Mouse (Mus musculus) spleen, adult 12 weeks (tissue): ENCODE results near the gene Dennd5a.

ENCODE experiments used
- DNase-seq: peaks from one replicate; pipeline ENCODE4 v3.0.0; 2022; ENCODE audit warnings: low spot score

The Dennd5a gene

GRCm38 (mm10) chr7:109963707-109964106 is 3.4 kb upstream of the Dennd5a start:
- no peak for DNase-seq

GRCm38 (mm10) chr7:109962596-109962995 is 2.3 kb upstream of the Dennd5a start:
- no peak for DNase-seq

GRCm38 (mm10) chr7:109961570-109961969 is 1.3 kb upstream of the Dennd5a start:
- DNase-seq = no peak

DNA sequence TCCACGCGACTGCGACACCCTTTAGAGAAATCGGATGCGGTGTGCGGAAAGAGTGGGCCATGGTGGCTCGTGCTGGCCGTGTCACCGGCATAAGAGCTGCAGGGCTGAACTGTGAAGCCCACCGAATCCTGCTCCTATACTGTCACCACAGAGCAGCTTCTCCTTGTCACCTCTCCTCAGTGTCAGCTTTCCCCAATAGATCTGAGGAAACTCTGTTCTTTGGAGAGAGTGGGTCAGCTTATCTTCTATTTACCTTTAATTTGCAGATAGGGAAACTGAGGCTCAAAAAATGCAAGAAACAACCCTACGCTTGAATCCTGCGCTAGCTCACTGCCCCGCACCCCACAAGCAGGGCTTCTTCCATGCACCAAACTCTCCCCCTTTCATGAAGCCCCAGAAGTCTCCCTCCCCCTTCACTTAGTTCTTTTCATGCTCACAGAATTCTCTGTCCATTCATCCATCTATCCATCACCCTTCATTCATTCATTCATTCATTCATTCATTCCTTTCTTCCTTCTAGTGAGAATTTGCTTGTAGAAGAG is 414 bp upstream of the Dennd5a start:
- DNase-seq = peak; percentile 25

GRCm38 (mm10) chr7:109958843-109959715 is 1.2 kb downstream of the Dennd5a start:
- DNase-seq = no peak

DNA sequence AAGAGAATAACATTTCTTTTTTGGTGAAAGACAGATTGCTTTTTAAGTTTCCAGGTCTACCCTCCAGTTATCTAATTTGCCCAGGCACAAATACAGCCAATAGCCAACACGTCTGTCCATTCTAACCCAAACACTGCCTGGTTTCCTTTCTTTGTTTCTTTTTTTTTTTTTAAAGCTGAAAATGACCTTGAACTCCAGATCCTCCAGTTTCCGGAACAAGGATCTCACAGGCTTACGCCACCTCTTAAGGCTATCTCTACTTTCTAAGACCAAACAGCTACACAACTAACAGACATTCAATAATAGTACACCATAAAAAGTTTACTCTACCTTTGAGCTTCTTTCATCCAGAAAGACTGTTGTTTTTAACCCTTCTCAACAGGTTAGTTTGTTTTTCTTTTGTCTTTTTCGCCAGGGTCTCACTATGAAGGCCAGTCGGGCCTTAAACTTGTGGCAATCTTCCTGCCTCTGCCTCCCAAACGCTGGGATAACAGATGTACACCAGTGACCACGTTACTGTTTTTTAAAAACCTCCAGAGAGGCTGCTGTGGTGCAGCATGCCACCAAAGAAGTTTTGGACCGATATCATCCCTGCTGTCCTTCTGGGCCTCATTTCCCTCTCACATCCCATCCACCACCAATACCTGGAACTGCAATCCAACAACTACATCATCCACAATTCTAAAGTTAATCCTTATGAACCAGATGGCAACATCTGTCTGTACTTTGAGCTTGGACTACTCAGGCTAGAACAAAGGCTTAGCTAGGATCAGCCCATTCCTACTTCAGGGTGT is 2.1 kb downstream of the Dennd5a start:
- no peak for DNase-seq

DNA sequence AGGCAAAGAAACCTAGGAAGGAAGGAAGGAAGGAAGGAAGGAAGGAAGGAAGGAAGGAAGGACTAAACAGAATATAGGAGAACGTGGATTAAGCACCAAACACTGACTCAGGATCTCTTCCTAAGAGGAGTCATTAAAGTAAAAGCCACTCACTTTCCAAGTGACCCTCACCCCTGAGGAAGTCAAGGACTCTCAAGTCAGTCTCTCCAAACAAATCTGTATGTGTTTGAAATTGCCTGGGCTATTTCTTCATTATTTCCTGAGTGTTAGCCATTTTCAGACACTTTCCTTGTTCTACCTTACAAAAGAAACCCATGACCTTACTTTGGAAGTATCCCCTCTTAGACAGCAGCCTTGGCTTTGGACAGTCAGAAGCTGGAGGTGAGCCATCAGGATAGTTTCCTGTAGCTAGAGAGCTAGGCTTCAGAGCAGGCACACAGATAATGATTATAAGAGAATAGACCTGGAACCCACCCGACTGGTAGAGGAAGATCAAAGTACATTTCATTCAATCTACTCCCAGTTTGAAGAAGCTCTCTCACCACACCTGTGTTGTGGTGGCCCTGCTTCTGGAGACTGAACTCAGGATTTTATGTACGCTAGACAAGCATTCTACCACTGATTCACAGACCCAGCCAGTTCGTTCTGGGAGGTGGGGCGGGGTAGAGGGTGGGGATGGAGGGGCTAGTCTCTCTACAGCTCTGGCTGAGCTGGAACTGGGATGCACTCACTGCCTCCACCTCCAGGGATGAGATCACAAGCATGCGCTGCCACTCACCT is 5.5 kb downstream of the Dennd5a start:
- DNase-seq = no peak

- DNase-seq = no peak
Observed at GRCm38 (mm10) chr7:109951297-109951696, 9.0 kb downstream of the Dennd5a start.

DNA sequence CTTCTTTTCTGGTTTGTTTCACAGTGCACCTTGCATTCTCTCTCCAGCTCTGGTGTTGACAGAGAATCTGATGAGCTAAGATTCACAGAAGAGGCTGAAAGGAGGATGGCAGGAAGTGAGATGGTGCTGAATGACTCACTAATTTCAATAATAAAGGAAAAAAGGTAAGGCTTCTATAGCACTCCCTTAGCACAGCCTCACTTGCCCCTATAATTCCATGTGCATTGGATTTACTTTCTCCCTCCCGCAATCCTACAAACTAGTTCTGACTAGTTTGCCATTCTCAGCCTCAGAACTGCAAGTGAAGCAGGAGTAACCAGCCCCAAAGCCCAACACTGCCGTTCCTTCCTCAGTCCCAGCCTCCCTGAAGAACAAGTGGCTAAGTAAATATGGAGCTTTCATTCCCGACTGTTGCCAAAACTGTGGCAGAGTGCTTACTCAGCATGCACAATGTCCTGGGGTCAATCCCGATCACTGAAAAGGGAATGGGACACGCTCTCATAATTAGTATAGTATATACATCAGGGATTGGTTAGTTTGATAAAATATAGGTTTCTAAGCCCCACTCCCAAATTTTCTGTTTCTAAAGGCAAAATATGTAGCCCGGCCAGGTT is 15.7 kb downstream of the Dennd5a start:
- no peak for DNase-seq

DNA sequence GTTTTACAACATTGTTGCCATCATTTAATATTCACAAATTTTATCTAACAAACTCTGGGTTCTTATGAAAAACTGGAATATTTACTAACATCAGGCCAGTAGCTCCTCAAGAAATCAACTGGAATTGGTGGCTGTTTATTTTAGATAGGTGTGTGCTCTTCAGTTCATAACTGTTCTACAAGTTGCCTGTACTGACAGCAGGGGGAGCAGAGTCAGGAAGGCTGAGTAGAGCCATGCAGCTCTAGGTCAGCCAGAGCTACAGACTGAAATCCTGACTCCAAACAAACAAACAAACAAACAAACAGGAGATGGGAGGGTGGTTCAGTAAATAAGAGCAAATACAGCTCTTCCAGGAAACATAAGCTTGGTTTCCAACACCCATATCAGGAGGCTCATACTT is 30.6 kb downstream of the Dennd5a start:
- no peak for DNase-seq

GRCm38 (mm10) chr7:109928365-109928764 is 31.9 kb downstream of the Dennd5a start:
- no peak for DNase-seq

- DNase-seq = no peak
Observed at GRCm38 (mm10) chr7:109924965-109925364, 35.3 kb downstream of the Dennd5a start.

DNA sequence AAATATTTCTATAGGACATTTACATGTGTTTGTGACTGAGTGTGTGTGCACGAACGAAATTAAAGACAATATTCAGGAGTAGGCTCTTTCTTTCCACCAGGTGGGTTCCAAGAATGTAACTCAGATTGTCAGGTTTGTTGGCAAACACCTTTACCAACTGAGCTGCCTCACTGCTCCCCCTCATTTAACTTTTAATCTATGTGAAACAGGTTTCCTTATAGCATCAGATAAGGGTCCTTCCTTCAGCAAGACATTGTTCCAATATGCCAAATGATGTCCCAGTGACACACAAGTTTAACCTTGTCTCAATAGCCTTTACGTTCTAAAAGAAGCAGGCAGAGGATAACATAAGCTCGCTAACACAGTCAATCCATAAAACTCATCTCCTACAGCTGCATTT is 37.4 kb downstream of the Dennd5a start:
- no peak for DNase-seq

DNA sequence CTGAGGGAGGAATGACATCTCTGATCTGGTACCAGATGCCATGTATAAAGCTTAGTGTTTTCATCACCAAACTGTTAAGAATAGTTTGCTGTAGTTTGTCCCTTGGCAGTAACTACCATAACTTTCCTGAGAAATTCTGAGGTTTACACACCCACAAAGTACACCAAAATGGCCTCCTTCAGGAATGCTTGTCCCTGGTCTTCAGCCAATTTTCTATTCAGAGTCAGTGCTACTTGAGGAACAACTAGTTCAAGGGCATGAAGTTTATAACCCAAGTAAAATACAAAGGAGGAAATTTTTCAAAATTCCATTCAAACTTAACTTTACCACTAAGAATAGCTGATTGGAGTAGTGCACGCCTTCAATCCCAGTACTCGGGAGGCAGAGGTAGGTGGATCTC is 54.1 kb downstream of the Dennd5a start:
- DNase-seq = no peak

DNA sequence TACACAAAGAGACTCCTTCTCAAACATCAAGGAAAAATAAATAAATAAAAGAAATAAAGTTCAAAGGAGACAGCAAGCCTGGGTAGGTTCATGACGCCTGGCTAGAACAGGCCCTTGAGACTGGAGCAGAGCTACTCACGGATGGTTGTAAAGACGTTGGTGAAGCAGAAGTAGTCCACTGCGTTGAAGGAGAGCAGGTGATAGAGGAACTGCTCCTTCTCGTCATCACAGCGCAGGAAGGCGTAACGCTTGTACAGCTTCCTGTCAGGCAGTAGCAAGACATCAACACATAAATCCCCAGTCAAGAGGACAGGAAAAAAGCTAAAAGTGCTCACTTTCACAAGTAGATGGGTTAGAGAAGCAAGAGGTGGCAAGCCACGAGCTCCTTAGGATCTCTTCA is 59.3 kb downstream of the Dennd5a start:
- DNase-seq = no peak

DNA sequence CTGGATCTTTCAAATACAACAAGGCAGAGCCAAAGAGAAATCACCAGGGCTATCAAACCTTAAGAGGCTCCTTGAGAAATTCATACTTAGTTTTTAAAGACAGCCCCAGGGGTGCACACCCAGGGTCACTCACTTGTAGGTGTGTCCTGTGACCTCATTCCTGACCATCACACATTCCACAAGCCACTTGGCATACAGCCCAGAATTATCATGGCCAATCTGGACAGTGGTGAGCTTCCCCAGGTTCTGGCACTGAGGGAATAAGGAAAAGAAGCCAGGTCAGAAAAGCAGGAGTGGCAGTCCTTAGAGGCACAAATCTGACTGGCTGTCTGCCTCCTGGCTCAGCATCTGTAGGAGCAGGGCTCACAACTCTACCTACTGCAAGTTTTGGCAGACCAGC is 61.4 kb downstream of the Dennd5a start:
- no peak for DNase-seq

DNA sequence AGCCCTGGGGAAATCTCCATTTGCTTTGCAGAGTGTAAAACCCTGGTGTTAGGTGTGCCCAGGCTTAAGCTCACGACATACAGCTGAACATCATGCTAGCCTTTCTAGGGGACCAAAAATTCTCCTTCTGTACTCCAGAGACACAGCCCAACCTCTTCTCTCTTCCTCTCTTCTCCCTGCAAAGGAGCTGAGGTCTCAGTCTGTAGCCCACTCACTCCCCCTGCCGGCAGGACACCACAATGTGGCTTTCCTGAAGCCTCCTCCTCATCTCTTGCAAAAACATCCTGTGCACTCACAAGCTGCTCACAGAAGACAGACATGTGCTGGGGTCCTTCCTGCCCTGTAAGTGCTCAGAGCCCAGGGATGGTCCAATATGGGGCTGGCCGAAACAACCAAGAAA is 67.7 kb downstream of the Dennd5a start:
- DNase-seq = peak; percentile 44

GRCm38 (mm10) chr7:109891786-109892185 is 68.5 kb downstream of the Dennd5a start:
- DNase-seq = no peak

GRCm38 (mm10) chr7:109890256-109890655 is 70.0 kb downstream of the Dennd5a start:
- DNase-seq = no peak

DNA sequence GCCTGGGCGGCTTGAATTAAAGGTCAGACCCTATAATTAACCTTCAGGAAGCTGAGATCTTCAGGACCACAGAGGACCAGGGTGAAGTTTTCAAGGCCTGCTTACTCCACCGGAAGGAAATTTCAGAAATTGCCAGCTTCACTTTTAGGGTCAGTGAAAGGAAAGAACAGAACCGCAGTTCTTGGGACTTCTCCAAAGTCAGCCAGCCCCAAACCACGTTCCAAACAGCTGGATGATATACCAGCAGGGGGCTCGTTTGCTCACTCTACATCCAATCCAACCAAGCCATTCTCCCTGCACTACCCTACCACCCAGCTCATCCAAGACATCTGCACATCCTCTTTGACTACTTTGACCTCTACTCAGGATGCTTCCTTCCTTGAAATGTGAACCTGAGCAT is 71.0 kb downstream of the Dennd5a start:
- no peak for DNase-seq

- no peak for DNase-seq
Observed at GRCm38 (mm10) chr7:109886249-109886648, 74.0 kb downstream of the Dennd5a start.

DNA sequence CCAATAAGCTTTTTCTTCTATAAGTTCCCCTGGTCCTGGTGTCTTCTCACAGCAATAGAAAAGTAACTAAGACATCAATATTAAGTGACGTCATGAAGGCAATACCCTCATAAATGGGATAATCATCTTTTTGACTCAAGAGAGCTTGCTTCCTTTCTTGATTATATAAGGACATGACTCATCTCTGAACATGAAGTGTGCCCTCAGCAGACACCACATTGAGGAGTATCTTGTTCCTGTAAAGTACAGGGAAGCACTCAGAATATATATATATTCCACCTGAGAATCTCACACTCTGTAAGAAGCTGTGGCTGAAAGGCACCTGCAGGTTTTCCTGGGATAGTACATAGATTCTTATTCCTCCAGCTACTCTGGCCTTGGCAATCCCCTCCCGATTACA is 77.7 kb downstream of the Dennd5a start:
- DNase-seq = no peak
